Mouse (Mus musculus) megakaryocyte, embryonic 14.5 days (primary cell): ENCODE results near the gene Sarnp.

ENCODE experiments used
- FLI1 ChIP-seq: IDR thresholded peaks from 2 replicates; pipeline ENCODE4 v1.6.1; 2012; ENCODE audit warnings: low read length, inconsistent platforms, mixed read lengths
- GATA1 ChIP-seq: IDR thresholded peaks from 3 replicates; pipeline ENCODE4 v1.6.1; 2012; ENCODE audit warnings: mixed read lengths, low read length, inconsistent platforms, borderline replicate concordance

DNA sequence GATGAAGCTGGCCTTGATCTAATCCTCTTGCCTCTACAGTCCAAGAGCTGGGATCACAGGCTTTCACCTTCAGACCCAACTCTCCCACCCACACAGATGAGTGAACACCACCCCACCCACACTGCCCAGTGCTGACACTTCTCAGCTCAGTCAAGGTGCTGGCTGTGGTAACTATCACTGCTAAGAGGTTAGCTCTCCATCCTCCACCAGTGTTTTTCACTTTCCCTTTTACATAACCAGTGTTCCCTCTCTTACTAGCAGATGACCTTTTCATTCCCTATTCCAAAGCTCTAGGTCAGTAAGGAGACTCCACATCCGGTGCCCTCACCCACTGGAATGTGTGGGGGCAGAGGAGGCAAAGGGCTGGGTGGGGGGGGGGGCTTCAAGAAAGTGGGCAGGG lies 104.1 kb downstream of the Sarnp start:
- TF ChIP-seq FLI1: no peak
- TF ChIP-seq GATA1: no peak
